Mouse (Mus musculus) brain, embryonic 14.5 days (tissue): ENCODE results near the gene Wdr73. TPM values are rescaled to one million over a fixed set of nuclear protein-coding genes. Genes with fewer than 3 reads are reported as not detected.

Experiments used
- DNase-seq: peaks from one replicate; pipeline ENCODE4 v3.0.0-alpha.2; 2011; ENCODE audit warnings: low read depth
- CTCF ChIP-seq: fragments of 200-500 bp; IDR thresholded peaks from 2 replicates; pipeline ENCODE4 v1.5.1; 2012; ENCODE audit warnings: inconsistent platforms, mild to moderate bottlenecking, moderate library complexity, borderline replicate concordance; ENCODE audit not compliant: insufficient read depth, insufficient read length; ENCODE audit errors: extremely low read depth
- POLR2A ChIP-seq: fragments of 200-500 bp; IDR thresholded peaks from 2 replicates; pipeline ENCODE4 v1.6.1; 2012; ENCODE audit warnings: mild to moderate bottlenecking, inconsistent platforms, borderline replicate concordance; ENCODE audit not compliant: poor library complexity, insufficient read depth, insufficient read length, severe bottlenecking; ENCODE audit errors: extremely low read depth
- polyA plus RNA-seq: library from polyadenylated mRNA; depleted of rRNA; stranded (reverse); fragments of >200 nt; gene quantifications from 2 replicates; pipeline ENCODE4 v1.2.3, GENCODE M21; 2012

Gene Wdr73
- polyA plus RNA-seq, 1 experiment = 32.8 TPM

DNA sequence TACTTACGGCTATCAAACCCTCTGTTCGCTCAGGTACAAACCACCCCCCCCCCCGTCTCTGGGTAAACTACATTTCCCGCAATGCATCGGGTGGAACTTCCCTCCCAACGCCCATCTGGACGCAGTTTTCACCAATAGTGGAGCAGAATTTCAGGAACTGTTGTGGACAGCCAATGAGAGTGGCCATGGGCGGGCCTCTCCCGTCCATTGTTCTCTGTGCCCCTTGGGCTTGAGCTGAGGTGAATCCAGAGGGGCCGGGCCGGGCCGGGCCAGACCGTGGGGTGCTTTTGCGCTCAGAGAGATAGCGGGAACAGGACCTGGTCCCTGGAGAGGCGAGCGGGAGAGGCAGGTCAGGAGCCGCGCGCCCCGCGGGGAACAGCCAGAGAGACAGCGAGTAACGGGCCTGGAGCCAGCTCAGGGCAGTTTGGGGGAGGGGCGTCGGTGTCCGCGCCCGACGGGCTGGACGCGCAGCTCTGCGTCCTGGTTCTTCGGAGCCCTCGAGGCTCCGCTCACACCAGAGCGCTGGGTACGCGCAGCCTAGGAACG lies 40.3 kb downstream of the Wdr73 start, which contains the start of gene Zscan2:
Zscan2 (plus strand) TSS at position 192 of the 546 bp plus-strand sequence.
- peak; percentile 99 for DNase-seq
- TF ChIP-seq POLR2A = peak; percentile 54; the same call in 1 of the 2 replicates
- TF ChIP-seq CTCF = no peak

DNA sequence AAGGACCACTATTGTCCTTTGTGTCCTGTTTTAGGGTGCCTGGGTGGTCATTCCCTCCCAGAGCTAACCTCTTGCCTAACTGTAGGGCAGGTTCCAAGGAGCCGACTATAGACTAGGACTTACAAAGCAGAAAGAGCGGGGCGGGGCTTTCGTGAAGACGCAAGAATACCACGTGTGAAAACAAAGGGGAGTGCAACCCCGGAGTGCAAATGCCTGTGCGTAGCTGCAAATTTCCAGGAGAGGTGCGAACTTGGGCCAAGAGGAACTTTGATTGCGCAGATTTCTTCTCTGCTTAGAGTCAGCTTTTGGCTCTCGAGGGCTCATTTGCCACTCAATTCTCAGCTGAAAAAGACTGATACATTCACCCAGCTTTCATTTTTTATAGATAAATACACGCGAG lies 40.8 kb downstream of the Wdr73 start:
- no peak for TF ChIP-seq CTCF
- TF ChIP-seq POLR2A = peak; percentile 10; the same call in 1 of the 2 replicates
- peak; percentile 93 for DNase-seq

DNA sequence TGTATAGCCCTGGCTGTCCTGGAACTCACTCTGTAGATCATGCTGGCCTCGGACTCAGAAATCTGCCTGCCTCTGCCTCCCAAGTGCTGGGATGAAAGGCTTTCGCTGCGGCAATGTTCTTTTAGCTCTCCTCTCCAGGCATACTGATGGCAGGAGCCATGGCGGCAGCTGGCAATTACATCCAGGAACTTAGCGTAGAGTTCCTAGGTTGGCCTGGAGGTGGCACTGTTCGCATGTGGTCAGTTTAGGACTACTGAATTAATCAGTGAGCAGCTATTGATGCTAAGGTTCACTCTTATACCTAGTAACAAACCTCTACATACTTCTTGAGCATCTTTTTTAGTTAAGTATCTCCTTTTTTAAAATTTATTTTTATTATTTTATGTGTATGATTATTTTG lies 43.9 kb downstream of the Wdr73 start:
- peak; percentile 78 for TF ChIP-seq CTCF
- TF ChIP-seq POLR2A = no peak
- peak; percentile 82 for DNase-seq

DNA sequence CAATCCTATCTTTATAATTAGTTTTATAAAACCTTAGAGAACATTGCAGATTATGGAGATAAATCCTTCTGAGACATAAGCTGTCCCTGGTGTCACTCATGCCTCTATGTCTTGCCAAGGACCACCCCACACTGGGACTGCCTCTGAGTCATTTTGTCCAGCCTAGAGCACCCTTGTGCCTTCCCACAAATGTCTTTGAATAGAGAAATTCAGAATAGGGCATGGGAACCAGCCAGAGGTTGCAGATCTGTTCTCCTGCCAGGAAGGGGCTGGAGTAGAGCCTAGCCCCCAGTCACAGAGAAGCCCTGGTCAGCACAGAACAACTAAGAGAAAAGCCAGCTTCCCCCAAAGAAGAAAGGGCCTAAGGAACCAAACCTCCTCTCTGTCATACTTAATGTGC lies 45.8 kb downstream of the Wdr73 start:
- TF ChIP-seq POLR2A = no peak
- no peak for TF ChIP-seq CTCF
- DNase-seq = no peak

DNA sequence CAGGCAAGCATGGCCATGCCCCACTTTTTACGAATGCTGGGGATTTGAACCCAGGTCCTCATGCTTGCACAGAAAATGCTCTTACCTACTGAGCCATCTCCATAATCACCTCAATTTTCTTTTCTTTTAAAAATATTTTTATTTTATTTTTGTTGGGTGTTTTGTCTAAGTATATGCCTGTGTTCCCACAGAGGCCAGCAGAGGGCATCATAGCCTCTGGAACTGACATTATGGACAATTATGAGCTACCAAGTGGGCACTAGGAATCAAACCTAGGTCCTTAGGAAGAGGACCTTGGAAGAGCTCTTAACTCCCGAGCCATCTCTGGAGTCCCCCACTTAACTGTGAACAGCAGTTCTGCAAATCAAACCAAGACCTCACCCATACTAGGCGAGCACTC lies 47.9 kb downstream of the Wdr73 start:
- no peak for TF ChIP-seq CTCF
- TF ChIP-seq POLR2A = no peak
- DNase-seq = no peak

DNA sequence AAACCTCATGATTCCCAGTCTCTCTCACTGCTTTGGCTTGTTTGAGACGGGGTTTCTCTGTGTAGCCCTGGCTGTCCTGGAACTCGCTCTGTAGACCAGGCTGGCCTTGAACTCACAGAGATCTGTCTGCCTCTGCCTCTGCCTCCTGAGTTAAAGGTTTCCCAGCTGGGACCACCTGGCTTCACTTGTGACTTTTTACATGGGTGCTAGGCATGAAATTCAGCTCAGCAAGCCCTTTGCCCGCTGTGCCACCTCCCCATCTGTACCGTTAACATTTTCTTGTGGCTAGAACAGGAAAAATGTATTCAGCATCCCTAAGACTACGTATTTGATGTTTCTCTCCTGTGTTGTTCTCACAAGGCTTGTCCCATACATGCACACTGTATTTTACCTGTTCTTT lies 50.5 kb downstream of the Wdr73 start:
- no peak for DNase-seq
- TF ChIP-seq CTCF (no peak), POLR2A (no peak)

DNA sequence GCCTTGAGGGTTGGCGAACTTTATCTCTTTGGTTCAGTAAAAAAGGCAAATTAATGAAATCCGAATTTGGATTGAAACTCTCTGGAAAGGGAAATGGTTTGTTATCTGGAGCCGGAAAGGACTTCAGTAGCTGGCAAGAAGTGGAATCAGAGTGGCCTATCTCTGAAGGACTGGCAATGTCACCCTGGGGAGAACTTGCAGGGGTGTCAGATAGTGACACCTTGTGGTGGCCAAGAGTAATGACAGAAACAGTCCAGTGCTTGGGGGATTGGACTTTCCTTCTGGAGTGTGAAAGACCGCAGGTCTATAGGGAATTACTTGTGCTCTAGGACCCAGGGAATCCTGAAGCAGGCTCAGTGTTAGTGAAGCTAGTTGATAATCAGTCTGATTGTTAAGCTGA lies 51.4 kb downstream of the Wdr73 start:
- peak; percentile 86; the same call in 1 of the 2 replicates for TF ChIP-seq CTCF
- no peak for TF ChIP-seq POLR2A
- DNase-seq = peak; percentile 87

DNA sequence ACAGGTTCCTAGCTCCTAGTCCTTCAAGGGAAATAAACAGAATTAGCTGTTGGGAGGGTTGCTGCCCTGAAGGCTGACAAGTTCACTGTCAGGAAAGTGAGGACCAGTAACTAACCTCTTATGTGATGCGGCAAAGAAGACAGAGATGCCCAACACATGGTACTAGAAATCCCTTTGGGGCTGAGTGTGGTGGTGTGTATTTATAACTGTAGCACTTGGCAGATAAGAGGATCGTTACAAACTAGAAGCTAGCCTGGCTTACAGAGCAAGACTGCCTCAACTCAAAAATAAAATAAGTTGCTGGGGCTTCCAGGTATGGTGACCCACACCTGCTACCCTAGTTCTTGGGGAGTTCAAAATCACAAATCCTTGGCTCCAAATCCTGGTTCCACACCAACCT lies 51.8 kb downstream of the Wdr73 start:
- no peak for DNase-seq
- TF ChIP-seq CTCF = no peak
- no peak for TF ChIP-seq POLR2A

DNA sequence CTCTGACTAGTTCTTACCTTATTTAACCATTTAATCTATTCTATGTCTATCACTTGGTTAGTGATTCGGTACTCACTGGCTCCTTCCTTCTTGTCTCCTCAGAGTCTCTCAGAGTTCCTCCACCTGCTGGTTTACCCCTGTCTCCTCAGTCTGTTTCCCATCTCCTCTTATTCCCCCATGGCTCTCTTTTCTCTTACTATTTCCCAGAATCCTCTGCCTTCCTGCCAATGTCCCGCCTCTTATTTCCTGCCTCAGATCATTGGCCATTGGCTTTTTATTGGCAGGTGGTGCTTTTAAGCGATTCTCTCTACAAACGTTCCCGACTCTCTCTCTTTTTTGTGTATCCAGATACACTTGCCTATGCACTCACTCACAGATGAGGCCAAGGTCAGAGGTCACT lies 54.4 kb downstream of the Wdr73 start:
- DNase-seq = no peak
- TF ChIP-seq CTCF (no peak), POLR2A (no peak)

DNA sequence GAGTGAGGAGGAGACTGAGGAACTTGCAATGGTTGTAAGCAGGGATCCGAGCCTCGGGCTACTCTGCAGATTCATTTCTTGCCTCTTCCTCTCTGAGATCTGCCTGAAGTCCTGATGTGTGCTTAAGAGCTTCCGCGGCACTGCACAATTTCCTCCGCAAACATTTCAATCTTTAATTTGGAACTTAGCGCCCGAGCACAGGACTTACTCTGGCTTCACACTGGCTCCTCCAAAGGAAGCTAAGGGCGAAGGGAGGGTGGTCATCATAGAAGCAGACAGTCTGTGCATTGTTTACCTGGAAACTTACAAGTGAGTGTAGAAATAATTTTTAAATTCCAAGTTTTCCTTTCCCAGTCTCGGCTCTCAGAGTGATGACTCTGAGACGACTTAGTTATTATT lies 54.8 kb downstream of the Wdr73 start:
- TF ChIP-seq CTCF (no peak), POLR2A (no peak)
- no peak for DNase-seq

DNA sequence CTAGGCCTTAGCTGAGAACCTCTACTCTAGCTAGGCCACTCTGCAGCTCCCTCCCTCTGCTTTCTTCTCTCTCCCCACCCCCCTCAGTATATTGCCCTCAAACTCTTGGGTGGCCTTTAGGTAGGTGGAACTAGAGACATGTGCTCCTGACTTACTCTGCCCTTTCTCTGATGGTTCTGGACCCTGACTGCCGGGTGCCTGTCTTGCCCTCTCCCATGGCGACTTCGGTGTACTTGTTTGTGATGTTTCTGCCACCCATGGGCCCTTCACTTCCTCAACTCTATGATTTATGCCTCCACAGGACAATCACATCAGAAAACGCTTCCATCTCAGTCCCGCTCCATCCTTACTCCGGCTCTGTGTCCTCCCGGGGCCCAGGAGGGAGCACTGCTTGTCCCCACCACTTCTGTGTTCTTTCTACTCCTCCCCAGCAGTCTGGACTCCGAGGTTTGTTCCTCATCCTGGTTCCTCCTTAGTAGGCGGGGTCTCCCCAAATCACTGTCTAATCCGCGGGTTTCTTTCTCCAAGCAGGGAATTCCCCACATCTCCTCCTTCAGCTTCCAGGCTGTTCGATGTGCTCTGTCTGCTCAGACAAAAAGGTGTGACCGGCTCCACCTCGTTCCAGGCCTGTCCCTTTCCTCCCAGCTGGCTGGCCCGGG lies 55.3 kb downstream of the Wdr73 start:
- DNase-seq = no peak
- TF ChIP-seq CTCF = no peak
- no peak for TF ChIP-seq POLR2A

DNA sequence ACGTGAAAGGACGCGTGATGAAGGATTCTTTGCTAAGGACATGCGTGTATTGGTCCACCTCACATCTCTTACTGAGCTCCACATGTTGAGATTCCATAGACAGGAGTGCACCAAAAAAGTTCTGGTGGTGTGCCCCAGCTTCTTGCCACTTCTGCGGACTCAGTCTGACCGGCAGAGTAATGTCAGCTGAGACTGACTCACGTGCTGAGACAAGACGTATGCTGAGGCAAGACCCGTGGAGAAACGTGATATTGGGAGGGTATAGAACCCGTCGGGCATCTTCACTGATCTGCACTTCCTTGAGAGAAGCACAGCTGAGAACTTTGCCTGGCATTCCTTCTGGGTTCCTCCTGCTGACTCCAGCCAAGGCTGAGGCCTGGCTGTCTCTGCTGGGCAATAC lies 56.4 kb downstream of the Wdr73 start:
- no peak for DNase-seq
- no peak for TF ChIP-seq POLR2A

DNA sequence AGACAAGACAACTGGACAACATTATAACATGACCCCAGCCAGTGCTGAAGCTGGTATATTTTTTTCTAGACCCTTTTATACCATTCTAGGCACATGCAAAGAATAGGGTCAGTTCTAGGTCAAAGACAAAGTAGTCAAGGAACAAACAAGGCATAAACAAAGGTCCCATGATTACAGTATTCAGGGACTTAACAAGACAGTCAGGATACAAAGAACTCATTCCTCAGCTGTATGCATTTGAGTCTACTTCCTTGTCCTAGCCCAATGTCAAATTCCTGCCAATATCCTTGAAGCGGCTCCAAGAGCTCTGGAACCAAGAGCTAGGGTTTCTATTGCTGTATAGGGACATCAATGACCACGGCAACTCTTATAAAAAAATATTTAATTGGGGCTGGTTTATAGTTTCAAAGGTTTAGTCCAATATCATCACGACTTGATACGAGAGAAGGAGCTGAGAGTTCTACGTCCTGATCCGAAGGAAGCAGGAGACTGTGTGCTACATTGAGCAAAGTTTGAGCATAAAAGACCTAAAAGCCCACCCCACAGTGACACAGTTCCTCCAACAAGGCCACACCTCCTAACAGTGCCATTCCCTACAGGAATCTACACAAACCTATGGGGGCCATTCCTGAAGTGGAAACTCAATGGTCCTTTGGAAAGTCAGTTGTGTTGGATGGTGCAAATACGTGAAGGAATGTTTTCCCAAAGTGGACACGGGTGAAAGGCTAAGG lies 57.0 kb downstream of the Wdr73 start:
- no peak for DNase-seq
- TF ChIP-seq POLR2A (no peak), CTCF (no peak)
